Mouse (Mus musculus): ENCODE measurements around the gene Cmtm2b.
A peak's percentile ranks its signal among the peaks of the same experiment; 100 is the strongest.

Cmtm2b gene

GRCm38 (mm10) chr8:104343957-104344356 is 21.9 kb downstream of the Cmtm2b start:
- peak; percentile 90 to 93 for DNase-seq

- DNase-seq: no peak
These were observed 22.6 kb downstream of the Cmtm2b start for GRCm38 (mm10) chr8:104344622-104345021.

GRCm38 (mm10) chr8:104346706-104347105 is 24.7 kb downstream of the Cmtm2b start:
- DNase-seq: no peak

- DNase-seq: no peak
These were observed 26.9 kb downstream of the Cmtm2b start for GRCm38 (mm10) chr8:104348971-104349370.

- no peak for DNase-seq
These were observed 28.0 kb downstream of the Cmtm2b start for GRCm38 (mm10) chr8:104350047-104350446.

- DNase-seq: no peak
These were observed 31.2 kb downstream of the Cmtm2b start for GRCm38 (mm10) chr8:104353186-104353585.

- DNase-seq: no peak
These were observed 32.5 kb downstream of the Cmtm2b start for GRCm38 (mm10) chr8:104354504-104354903.

- DNase-seq: no peak
These were observed 36.6 kb downstream of the Cmtm2b start for GRCm38 (mm10) chr8:104358637-104359036.

- peak; percentile 51 to 65 for DNase-seq
These were observed 37.9 kb downstream of the Cmtm2b start for GRCm38 (mm10) chr8:104359778-104360456.

- DNase-seq: no peak
These were observed 43.7 kb downstream of the Cmtm2b start for GRCm38 (mm10) chr8:104365695-104366094.

- no peak for DNase-seq
These were observed 45.4 kb downstream of the Cmtm2b start for GRCm38 (mm10) chr8:104367398-104367797.

- no peak for DNase-seq
These were observed 47.6 kb downstream of the Cmtm2b start for GRCm38 (mm10) chr8:104369591-104369990.

GRCm38 (mm10) chr8:104370071-104370470 is 48.0 kb downstream of the Cmtm2b start:
- DNase-seq: no peak

- DNase-seq: no peak
These were observed 49.1 kb downstream of the Cmtm2b start for GRCm38 (mm10) chr8:104371121-104371520.

GRCm38 (mm10) chr8:104373779-104374178 is 51.7 kb downstream of the Cmtm2b start:
- DNase-seq: peak; percentile 42 to 56

GRCm38 (mm10) chr8:104374269-104374668 is 52.2 kb downstream of the Cmtm2b start:
- DNase-seq: no peak

GRCm38 (mm10) chr8:104374864-104375846 is 53.1 kb downstream of the Cmtm2b start:
- peak; percentile 59 to 62 for DNase-seq

- DNase-seq: no peak
These were observed 53.9 kb downstream of the Cmtm2b start for GRCm38 (mm10) chr8:104375959-104376358.

- DNase-seq: no peak
These were observed 54.6 kb downstream of the Cmtm2b start for GRCm38 (mm10) chr8:104376669-104377068.

- no peak for DNase-seq
These were observed 57.3 kb downstream of the Cmtm2b start for GRCm38 (mm10) chr8:104379301-104379836.

- DNase-seq: no peak
These were observed 58.2 kb downstream of the Cmtm2b start for GRCm38 (mm10) chr8:104380269-104380668.
